ENCODE assay signal across 11 mouse cellular contexts in genomic region chr11:32200075-32200601, GRCm38 (mm10). TPM values are rescaled to one million over a fixed set of nuclear protein-coding genes. Genes with fewer than 3 reads are reported as not detected.
DNase-seq lines count a peak whose midpoint lies in the region; ATAC-seq lines count a peak whose summit lies in the region.
"Had no signal": no experiment of that assay in that cellular context is flagged by ENCODE, and none has a peak within 500 bp of the region (broad histone marks: within the 10 kb centered on the region; RNA-seq: fewer than 3 reads in every experiment).

TSS of gene Il9r (minus strand) at chr11:32200279.

- H3K9ac ChIP-seq in midbrain, embryonic 15.5 days = no peak within 1 kb of the TSS

- H3K4me1 ChIP-seq in midbrain, embryonic 10.5 days = peaks cover 31% of the 10 kb centered on the region
- H3K4me1 ChIP-seq in midbrain, embryonic 15.5 days = peaks cover 5% of the 10 kb centered on the region; the same call in 1 of the 2 replicates

- WGBS in midbrain, embryonic 10.5 days = 78% methylated on average over 10 of the region's 10 CpGs
- WGBS in midbrain, embryonic 15.5 days = 69% methylated on average over 10 of the region's 10 CpGs

- DNase-seq in midbrain, embryonic 10.5 days (ENCODE audit: low spot score) = no peak
- peak; percentile 89 for DNase-seq in MEL-GATA-1-ER (ENCODE audit: extremely low read depth, low read depth)
- no peak for DNase-seq in B cell, adult 2 months
- no peak for DNase-seq in right cerebral cortex, postnatal 36 days (ENCODE audit: low spot score in 2 of 2)
- DNase-seq: heart, adult 18-20 months had no signal

- ATAC-seq in midbrain, embryonic 15.5 days (replicated peaks) = no peak
- peak; percentile 30 for ATAC-seq in CD4-positive, CD25-positive, alpha-beta regulatory T cell, adult 4 months
- ATAC-seq in neutrophil, adult 5-6 weeks (ENCODE audit: extremely low read depth, insufficient number of reproducible peaks, low FRiP score, poor library complexity, severe bottlenecking) = no peak
- ATAC-seq: forebrain, embryonic 14.5 days had no signal

- no peaks in the 10 kb centered on the region for H3K36me3 ChIP-seq in midbrain, embryonic 10.5 days
- H3K36me3 ChIP-seq in midbrain, embryonic 15.5 days (replicated peaks) = no peaks in the 10 kb centered on the region
- H3K36me3 ChIP-seq: limb, embryonic 10.5 days had no signal

- H3K27ac ChIP-seq in midbrain, embryonic 10.5 days (replicated peaks) = peak within 1 kb of the TSS; percentile 46; the same call in 1 of the 2 replicates
- H3K27ac ChIP-seq in midbrain, embryonic 15.5 days = no peak within 1 kb of the TSS
- H3K27ac ChIP-seq: limb, embryonic 10.5 days had no signal

- H3K4me2 ChIP-seq in midbrain, embryonic 15.5 days = no peak within 1 kb of the TSS

- H3K9me3 ChIP-seq in midbrain, embryonic 10.5 days (replicated peaks) = no peaks in the 10 kb centered on the region
- no peaks in the 10 kb centered on the region for H3K9me3 ChIP-seq in midbrain, embryonic 15.5 days
- H3K9me3 ChIP-seq: limb, embryonic 10.5 days had no signal

- peaks cover 11% of the 10 kb centered on the region for H3K27me3 ChIP-seq in midbrain, embryonic 10.5 days (ENCODE audit: low read depth, poor library complexity, severe bottlenecking)
- no peaks in the 10 kb centered on the region for H3K27me3 ChIP-seq in midbrain, embryonic 15.5 days (replicated peaks)

- no peak within 1 kb of the TSS for H3K4me3 ChIP-seq in midbrain, embryonic 10.5 days
- no peak within 1 kb of the TSS for H3K4me3 ChIP-seq in midbrain, embryonic 15.5 days
- H3K4me3 ChIP-seq: limb, embryonic 10.5 days had no signal

RNA-seq across cellular contexts. Expression of gene Il9r, which starts in this region (rescaled TPM):
- polyA plus RNA-seq in midbrain, embryonic 10.5 days (2016; fragmentation: Nextera tagmentation; extraction: Ambion mirVana) = 0.05 TPM in 1 of 2 replicates, not detected in the other
- polyA plus RNA-seq in midbrain, embryonic 15.5 days (2015; fragmentation: Nextera tagmentation; extraction: Ambion mirVana) = not detected in 2 replicates
- 10 to 100 TPM in 1 of 2 experiments, 1 to 10 TPM in 1; 5.8 to 10.0 TPM for polyA plus RNA-seq in CD4-positive, CD25-positive, alpha-beta regulatory T cell, adult 4 months (2017; shearing (Covaris generic))
- total RNA-seq in neutrophil, adult 5-6 weeks (2017) = 12.8 and 15.0 TPM in 2 replicates
- polyA plus RNA-seq: forebrain, embryonic 14.5 days; limb, embryonic 10.5 days; neural tube, embryonic 14.5 days had no signal
